Mouse (Mus musculus) T-cell, adult 2 months (primary cell): Measurements from ENCODE around the gene Rps6kb1.
"Not testable (repeated sequence)": the region's sequence is repeated elsewhere in the genome, so short reads cannot be mapped to it uniquely, and the experiment has no call there.

Experiments used
- DNase-seq: peaks from one replicate; pipeline ENCODE4 v3.0.0; 2022; ENCODE audit warnings: low spot score

Rps6kb1 gene

DNA sequence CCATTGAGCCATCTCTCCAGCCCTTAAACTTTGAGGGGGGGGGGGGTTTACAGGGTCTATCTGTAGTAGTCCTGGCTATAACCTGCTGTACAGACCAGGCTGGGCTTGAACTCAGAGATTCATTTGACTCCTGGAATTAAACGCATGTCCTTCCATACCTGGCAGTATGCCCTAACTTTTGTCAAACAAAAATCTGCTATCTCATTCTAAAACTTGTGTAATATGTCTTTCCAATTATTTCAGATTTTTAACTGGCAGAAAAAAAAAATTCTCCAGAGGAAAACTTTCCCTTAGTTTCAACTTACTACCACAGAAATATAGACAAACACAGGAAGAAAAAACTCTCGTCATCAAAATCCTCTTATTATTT lies 4.1 kb downstream of the Rps6kb1 start:
- no peak for DNase-seq

DNA sequence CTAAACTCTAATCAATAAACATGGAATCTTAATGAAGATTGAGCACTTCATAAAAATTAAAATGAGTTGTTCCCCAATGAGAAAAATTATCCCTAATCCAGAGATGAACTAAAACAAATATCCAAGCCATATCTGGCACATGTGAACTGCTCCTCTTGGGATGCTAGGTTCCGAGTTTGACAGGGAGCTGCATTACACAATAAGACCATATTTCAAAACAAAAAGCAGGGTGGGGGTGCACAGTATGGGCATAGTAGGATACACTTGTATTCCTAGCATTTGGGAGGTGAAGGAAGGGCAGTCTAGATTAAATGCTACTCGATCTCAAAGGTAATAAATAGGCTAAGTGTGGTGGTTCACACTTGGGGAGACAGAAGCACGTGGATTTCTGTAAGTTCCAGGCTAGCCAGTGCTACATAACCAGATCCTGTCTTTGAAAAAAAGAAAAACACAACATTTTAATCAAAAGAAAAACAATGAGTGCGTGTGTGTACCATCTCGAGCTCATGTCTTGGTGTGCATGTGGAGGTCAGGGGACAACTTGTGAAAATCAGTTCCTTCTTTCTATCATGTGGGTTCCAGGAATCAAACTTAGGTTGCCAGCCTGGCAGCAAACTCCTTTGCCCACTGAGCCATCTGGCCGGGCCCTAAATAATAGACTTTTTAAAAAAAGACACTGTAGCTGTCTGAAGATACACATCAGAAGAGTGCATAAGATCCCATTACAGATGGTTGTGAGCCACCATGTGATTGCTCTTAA lies 4.7 kb downstream of the Rps6kb1 start:
- no peak for DNase-seq

DNA sequence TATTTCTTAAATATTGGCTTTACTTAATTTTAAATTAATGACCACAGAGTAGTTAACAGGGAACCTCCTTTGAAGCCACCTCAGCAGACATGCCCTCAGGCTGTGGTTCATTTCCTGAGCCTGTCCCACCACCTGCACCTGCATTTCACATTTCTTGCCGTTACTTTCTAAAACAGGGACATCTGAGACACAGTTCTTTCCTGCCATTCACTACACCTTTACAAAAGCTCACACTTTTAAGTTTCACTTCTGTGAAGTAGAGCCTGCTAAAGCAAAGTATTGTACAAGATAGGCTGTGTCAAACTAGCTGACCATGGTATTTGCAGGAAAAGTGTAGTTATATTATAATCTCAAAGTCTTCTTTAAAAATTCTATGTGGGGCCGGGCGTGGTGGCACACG lies 5.8 kb downstream of the Rps6kb1 start:
- peak; percentile 1 for DNase-seq

DNA sequence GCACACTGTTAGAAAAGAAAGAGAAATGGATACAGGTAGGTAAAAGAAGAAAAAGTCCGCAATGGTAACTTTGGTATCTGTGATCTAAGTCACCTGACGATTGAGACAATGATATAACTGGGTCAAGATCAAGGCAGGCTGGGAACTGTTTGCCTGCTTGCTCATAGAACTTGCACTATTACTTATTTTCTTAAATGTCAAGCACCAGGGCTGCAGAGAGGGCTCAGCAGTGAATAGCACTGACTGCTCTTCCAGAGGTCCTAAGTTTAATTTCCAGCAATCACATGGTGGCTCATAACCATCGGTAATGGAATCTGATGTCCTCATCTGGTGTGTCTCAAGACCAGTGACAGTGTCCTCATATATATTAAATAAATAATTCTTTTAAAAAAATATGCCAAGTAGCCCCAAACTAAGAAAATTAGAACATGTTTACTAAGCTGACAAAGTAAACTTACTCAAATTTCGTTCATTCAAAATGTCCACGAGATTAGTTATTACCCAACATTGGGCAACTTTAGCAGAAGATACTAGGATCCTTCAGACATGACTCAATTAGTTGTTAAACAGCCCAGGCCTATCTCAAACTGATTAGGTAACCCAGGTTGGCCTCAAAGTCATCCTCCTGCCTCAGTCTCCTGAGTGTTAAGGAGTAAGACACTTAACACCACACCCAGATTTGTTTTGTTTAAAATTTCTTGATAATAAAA lies 10.2 kb downstream of the Rps6kb1 start:
- DNase-seq = no peak

DNA sequence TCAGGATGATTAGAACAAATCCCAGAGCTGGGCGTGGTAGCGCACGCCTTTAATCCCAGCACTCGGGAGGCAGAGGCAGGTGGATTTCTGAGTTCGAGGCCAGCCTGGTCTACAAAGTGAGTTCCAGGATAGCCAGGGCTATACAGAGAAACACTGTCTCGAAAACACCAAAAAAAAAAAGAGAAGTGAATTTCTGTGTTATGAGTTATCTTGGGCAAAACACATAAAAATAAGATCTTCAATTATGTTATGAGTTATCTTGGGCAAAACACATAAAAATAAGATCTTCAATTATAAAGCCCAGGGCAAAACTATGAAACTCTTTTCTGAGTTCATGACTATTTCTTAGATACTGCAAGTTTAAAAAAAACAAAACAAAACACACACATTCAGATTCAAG lies 11.3 kb downstream of the Rps6kb1 start:
- DNase-seq = not testable (repeated sequence)

DNA sequence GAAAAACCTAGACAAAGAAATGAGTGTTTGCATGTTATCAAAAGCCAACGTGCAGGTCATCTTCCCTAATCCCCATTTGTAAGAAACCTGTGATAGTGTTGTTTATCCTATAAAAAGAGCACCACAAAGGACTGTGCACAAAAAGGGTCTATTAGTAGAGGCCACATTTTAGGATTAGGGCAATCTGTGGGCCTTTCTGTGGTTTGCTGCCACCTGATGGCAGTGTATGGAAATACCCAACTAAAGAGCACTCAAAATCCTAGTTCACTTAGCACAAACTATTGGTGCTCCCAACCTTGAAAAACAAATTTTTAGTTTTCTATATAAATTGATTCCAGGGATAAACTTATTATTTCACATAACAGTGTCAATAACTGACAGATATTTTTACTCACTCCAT lies 11.8 kb downstream of the Rps6kb1 start:
- peak; percentile 9 for DNase-seq

DNA sequence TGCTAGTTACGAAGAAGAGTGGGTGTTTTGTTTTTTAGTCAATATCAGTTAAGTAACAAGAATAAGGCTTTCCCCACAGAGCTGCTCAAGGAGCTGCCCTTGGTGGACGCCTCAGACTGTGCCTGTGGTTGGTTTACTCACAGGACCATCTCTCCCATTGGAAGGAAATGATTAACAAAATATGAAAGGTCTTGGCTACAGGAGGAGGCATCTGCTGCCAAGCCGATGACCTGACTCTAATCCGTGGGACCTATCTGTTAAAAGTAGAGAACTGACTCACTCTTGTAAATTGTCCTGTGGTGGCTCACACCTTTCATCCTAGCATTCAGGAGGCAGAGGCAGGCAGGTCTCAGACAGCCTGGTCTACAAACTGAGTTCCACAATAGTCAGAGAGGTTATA lies 17.1 kb downstream of the Rps6kb1 start:
- no peak for DNase-seq

DNA sequence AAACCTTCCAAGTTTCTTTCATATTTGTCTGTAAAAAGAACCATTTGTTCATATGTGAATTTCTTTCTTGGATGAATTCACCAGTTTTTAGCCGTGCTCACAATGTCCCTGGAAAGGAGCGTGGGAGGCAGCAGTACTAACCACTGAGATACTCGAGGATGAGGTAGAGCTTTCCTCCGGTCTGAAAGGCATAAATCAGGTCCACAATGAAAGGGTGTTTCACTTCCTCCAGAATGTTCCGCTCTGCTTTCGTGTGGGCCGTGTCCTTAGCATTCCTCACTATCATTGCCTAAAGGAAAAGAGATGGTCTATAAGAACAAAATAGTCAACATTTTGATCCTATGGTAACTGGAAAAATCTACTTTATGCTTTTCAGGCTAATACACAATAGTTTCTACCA lies 24.9 kb downstream of the Rps6kb1 start:
- no peak for DNase-seq

DNA sequence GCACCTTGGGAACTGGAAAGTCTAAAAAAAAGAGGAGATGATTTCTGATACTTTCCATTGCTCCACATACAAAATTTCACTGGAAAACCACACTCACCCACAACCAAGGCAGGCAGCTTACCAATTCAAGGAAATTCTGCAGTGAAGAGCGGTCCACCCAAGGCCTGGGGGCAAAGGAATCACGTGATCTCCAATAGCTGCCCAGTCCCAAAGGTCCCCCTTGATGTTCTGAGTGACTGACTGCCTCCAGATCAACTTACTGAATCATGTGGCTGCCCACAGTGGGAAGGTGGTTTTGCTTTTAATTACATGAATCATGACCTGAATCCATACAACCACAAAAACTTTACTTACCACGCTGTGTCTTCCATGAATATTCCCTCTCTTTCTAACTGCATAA lies 27.4 kb downstream of the Rps6kb1 start:
- no peak for DNase-seq

DNA sequence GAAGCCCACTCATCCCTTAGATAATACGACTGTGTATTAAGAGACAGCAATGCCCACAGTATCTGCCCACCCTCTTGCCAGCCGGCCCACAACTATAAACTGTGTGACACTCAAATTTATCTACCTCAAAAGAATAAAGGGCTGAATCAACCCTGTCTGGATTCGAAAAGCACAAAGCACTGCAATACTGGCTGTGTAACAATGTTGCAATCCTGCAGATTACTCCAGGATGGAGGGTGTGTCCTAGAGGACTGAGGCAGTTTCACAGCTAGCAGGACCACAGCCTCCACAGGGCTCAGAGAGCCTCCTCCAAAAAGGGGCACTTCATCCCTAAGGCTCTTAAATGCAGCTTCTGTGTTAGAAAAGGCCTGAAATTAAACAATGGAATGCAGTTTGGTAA lies 28.0 kb downstream of the Rps6kb1 start:
- no peak for DNase-seq

DNA sequence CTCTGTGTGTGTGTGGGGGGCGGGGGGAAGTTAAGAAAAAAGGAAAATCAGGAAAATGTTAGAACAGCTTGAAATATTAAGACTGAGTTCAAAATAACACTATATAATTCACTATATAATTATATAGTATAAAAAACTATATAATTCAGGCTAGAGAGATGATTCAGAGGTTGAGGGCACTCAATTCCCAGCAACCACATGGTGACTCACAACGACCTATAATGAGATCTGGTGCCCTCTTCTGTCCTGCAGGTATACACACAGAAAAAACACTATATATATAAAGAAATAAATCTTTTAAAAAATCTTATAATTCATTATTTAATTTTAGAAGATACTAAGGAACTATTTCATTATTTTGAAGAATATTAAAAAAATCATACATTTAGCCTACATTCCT lies 36.6 kb downstream of the Rps6kb1 start:
- no peak for DNase-seq

DNA sequence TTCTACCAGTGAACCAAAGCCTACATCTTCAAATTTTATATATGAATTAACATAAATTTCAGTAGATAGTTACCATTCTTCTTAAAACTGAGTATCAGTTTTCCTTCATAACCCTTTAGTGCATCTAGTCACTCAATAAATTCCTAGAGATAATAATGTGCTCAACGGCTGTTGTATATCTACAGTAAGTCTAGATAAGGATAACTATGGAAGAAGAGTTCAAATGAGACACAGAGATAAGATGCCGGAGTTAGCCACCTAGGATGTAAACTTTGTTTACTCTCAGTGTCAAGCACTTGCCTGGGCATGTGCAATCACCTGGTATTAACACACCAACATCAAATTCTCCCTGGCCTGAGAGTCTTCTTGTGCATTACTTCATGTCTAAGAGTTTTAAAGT lies 37.3 kb downstream of the Rps6kb1 start:
- no peak for DNase-seq

DNA sequence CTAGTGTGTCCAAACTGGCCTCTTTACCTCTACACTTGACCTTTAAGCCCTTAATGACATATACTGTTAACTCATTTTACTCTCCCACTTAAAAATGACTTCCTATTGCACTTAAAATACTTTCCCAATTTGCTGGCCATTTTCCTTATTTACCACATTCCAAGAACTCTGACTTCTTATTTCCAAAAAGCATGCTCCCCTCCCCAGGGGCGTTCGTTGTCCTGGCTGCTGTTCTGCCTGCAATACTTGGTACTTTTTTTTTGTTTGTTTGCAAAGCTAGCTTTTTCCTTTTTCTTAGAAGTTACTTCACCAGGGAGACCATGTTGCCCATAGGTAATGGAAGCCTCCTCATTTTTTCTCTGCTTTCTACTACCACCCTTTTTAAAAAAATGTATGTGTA lies 41.5 kb downstream of the Rps6kb1 start:
- no peak for DNase-seq

DNA sequence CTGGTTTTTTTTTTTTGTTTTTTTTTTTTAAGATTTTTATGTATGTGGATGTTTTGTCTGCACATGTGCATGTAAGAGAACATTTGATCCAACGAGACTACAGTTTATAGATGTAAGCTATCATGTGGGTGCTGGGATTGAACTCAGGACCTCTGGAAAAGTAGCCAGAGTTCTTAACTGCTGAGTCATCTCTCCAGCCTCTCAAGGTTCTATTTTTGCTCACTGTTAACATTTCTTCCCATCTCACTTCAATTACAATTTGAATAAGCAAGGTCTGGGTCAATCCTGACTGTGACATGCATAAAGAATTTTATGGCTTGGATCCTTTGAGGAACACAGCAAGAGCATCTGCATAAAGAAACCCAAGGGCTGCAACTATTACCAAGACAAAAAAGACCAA lies 43.8 kb downstream of the Rps6kb1 start:
- no peak for DNase-seq

DNA sequence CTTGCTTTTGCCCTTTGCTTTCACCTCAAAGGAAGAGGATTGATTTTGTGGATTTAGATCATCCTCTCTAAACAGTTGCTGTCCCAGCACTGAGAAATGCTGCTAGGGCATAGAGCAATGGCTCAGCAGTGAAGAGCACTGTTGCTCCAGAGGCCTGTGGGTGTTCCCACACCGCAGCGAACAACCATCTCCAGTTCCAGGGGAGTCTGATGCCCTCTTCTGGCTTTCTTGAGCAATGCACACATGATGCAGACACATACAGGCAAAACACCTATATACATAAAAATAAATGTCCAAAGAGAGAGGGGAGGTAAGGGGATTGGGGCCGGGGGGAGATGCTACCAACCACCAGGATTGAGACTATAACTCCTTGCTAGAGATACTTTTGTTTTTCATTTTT lies 46.7 kb downstream of the Rps6kb1 start:
- no peak for DNase-seq

DNA sequence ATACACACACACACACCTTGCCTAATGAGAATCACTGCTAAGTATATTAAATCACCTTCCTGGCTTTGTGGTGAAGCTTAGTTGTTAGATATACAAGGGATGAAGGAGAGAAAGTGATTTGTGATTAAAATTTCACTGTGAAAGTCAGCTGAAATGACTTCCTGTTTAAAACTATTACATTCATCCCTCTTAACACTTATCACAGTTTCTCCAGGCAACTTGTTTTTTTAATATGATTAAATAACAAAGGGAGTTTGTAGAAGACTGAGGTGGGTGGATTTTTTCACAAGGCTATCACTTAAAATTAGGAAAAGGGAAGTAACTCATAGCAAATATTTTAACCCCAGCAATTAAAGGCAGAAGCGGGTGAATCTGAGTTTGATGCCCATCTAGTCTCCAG lies 47.2 kb downstream of the Rps6kb1 start:
- no peak for DNase-seq

DNA sequence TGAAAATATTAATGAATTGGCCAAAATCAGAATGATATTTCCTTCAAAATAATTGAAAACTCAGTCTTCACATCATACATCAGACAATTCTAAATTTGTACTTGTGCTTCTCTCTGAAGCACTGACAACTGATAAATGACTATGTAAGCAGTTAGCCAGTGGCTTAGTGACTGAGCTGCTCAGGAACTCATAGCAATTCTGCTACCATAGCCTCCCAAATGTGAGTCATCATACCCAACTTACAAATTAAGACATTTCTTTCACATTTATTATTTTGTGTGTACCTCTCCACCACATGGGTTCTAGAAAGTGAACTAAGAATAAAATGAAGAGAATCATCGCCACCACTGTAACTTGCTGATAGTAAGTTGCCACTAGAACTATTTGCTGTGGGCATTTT lies 53.8 kb downstream of the Rps6kb1 start:
- no peak for DNase-seq

DNA sequence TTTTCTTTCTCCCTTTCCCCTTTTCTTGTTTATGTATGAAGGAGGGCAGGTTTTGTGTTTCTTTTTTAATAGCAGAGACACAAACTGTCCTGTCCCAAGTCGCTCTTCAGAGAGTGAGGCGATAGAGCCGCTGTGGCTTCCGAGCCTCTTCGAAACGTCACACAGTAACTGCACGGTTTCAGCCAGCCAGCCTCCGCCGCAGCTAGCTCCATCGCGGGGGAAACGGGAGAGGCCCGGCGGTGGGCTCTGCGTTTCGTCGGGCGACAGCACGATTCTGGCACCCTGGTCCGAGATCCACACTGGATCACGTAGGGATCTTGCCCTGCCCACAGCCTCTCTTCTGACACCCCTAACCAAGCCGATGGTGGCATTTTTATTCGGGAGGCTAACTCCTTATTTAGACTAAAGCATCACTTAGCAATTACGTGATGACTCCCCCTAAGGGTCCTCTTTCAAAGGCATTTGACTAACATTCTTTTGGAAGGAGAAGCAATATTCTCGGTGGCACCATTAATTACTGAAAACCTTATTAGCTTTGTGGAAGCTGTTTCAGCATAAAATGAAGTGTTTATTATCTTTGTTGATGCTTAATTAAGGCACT lies 59.6 kb downstream of the Rps6kb1 start:
- DNase-seq = peak; percentile 45

DNA sequence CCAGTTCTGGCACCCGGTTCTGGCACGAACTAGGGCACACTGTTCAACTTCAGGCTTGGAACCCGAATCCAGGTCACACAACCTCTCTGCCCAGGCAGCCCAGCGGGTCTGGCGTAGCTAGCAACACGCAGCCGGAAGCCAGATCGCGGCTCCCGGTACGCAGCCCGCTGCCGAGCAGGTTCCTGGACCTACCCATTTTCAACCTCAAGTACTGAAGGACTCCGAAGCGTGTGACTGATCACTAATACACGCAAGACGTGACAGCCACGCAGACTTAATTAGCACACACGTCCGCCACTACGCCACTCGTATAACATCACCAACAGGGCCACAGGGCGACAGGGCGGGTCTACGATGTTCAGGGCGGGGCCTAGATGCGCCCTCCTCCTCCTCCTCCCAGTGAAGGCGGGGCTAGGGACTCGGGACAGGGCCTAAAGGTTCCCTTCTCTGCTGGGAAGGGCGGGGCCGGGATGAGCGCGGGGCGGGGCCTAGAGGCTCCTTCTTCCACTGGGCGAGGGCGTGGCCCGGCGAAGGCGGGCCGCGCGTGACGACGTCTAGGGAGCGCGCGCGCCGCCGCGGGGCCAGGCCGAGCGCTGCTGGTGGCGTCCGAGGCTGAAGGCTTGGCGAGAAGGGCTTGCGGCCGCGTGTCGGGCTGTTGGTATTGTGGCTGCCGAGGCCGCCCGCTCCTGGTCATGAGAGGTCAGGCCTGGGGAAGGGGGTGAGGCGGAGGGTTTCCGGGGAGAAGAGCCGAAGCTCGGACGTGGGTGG lies 60.3 kb downstream of the Rps6kb1 start, which contains the start of gene Rnft1:
Rnft1 (plus strand) TSS at position 557 of the 768 bp plus-strand sequence.
- peak; percentile 99 for DNase-seq

DNA sequence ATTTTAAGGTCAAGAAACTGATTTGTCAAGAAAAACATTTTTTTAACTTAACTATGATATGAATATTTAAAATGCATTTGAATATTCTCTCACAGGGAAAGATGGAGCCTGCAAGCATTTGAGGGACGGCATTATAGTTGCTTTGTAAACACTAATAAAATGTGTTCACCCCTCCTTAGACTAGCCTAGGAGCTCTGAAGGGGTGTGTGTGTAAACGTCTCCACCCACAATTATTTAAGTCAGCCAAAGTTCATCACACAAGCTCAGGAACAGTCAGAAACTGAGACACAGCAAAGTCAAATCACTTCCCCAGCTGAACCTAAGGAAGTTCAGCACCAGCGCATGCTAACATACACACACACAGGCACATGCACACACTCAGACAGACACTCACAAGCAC lies 71.0 kb downstream of the Rps6kb1 start:
- no peak for DNase-seq

DNA sequence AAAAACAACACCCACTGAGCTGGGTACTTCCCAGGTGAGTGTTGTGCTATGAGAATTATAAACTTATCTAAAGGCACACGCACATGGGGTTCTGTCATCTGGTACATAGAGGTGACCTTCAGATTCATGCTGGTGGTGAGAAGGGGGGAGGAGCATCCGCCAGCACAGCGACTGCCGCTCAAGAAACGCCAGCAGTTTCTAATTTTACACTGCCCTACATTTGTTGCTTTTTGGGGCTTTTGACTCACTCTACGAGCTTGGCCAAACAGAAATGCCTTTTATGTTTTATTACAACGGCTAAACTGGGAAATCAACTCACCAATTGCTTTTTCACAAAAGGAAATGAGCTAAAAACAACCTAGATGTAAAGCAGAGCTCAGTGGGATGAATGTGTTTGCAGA lies 71.8 kb downstream of the Rps6kb1 start:
- DNase-seq = no peak

DNA sequence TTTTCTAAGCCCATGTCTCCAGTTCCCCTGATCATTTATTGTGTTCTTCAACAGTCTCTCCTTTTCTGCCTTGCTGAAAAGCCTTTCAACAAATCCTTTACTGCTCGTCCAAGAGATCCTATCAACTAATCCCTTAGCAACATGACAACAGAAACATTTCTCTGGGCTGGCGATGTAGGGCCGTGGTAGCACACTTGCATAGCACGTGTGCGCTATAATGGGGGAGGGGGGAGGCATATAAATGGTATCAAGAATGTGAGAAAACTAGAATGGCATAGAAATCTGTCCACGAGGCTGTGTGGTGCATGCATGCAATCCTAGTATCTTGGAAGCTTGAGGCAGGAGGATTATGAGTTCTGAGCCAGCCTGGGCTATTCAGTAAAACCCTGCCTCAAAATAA lies 72.8 kb downstream of the Rps6kb1 start:
- no peak for DNase-seq

DNA sequence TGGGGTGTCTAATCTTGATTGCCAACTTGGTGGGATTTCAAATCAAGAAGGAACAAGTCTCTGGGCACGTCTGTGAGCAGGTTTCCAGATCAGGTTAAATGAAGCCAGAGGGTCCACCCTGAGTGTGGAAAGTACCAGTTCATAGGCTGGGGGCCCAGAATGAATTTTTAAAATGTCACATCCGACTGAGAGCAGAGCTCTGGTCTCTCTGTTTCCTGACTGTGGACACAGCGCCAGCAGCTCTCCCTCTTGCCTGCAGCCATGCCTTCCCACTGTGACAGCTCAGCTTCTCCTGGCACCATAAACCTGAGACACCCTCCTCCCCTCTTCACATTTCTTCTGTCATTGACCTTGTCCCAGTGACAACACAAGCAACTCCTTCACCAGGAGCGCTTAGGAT lies 75.6 kb downstream of the Rps6kb1 start:
- no peak for DNase-seq
